Mouse (Mus musculus) heart, embryonic 11.5 days (tissue): ENCODE data around the gene Hpcal4. TPM values are rescaled to one million over a fixed set of nuclear protein-coding genes. Genes with fewer than 3 reads are reported as not detected.
A peak's percentile ranks its signal among the peaks of the same experiment; 100 is the strongest.

Experiments
- ATAC-seq: fragments of 200-750 bp; cut with Nextera tagmentation; replicated peaks from 2 replicates; pipeline ENCODE4 v1.8.0; 2017; ENCODE audit warnings: moderate library complexity; ENCODE audit not compliant: insufficient number of reproducible peaks, low FRiP score, low TSS enrichment
- H3K27ac ChIP-seq: fragments of 300-500 bp; sonication (generic); 2 replicates; pipeline ENCODE4 v1.5.1; 2014; ENCODE audit warnings: mild to moderate bottlenecking, low read depth, low read length
- H3K27me3 ChIP-seq: fragments of 300-500 bp; sonication (generic); 2 replicates; pipeline ENCODE4 v1.6.1; 2014; ENCODE audit warnings: mild to moderate bottlenecking, low read length, mixed read lengths; ENCODE audit not compliant: control insufficient read depth, insufficient read depth
- H3K36me3 ChIP-seq: fragments of 300-500 bp; sonication (generic); 2 replicates; pipeline ENCODE4 v1.6.1; 2014; ENCODE audit warnings: mild to moderate bottlenecking, low read length, moderate library complexity, mixed read lengths; ENCODE audit not compliant: control insufficient read depth, insufficient read depth
- H3K4me1 ChIP-seq: fragments of 300-500 bp; sonication (generic); 2 replicates; pipeline ENCODE4 v1.6.1; 2014; ENCODE audit warnings: low read length; ENCODE audit not compliant: control insufficient read depth, insufficient read depth
- H3K4me2 ChIP-seq: fragments of 300-500 bp; sonication (generic); 2 replicates; pipeline ENCODE4 v1.6.1; 2014; ENCODE audit warnings: mild to moderate bottlenecking, moderate library complexity
- H3K4me3 ChIP-seq: fragments of 300-500 bp; sonication (generic); 2 replicates; pipeline ENCODE4 v1.5.1; 2014; ENCODE audit warnings: low read depth, low read length
- H3K9ac ChIP-seq: fragments of 300-500 bp; sonication (generic); 2 replicates; pipeline ENCODE4 v1.6.1; 2014; ENCODE audit warnings: mild to moderate bottlenecking, low read depth, low read length, moderate library complexity
- H3K9me3 ChIP-seq: fragments of 300-500 bp; sonication (generic); replicated peaks from 2 replicates; pipeline ENCODE4 v1.6.1; 2016; ENCODE audit warnings: low read length; ENCODE audit not compliant: control insufficient read depth
- WGBS: fragments of 180-500 bp; shearing (Covaris S2); extraction: QIAGEN DNeasy Blood & Tissue Kit; methylation state at CpG from one replicate; pipeline ENCODE4 v1.1.7; 2014; ENCODE audit not compliant: insufficient replicate concordance; 5-methylcytosine and 5-hydroxymethylcytosine counted together
- polyA plus RNA-seq: library from polyadenylated mRNA; unstranded; fragments of >200 nt; fragmentation: Nextera tagmentation; extraction: Ambion mirVana; gene quantifications from 2 replicates; pipeline ENCODE4 v1.2.1, GENCODE M21; 2014

The Hpcal4 gene
- polyA plus RNA-seq, 1 experiment from 2014 or later = 1.9 TPM

DNA sequence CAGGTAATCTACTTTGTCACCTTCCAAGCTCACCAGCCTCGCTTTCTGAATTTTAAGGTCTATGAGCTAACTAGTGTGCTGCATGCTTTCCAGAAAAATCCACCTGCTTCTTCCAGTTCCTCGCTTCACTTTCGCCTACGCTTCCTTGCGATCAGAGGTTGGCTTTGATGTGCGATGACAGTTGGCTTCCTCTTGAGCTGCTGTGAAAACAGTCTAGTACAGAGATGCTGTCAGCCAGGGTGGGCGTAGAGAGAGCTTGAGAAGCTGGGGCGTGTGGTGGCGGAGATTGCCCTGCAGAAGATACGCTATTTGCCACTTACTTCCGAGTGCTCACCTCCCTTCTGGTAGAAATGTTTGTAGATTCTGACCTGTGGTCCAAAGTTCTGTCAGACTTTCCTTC, 9.3 kb downstream of the Hpcal4 start:
- WGBS = 50% methylated on average over 11 of the region's 11 CpGs
- H3K36me3 ChIP-seq = no peaks in the 10 kb centered on the region
- H3K4me1 ChIP-seq = no peaks in the 10 kb centered on the region
- H3K27me3 ChIP-seq = peaks cover 67% of the 10 kb centered on the region
- ATAC-seq = no peak
- no peak overlapping the region for H3K27ac ChIP-seq
- H3K9me3 ChIP-seq = no peaks in the 10 kb centered on the region
- H3K4me3 ChIP-seq = no peak overlapping the region
- H3K4me2 ChIP-seq = no peak overlapping the region
- H3K9ac ChIP-seq = no peak overlapping the region

DNA sequence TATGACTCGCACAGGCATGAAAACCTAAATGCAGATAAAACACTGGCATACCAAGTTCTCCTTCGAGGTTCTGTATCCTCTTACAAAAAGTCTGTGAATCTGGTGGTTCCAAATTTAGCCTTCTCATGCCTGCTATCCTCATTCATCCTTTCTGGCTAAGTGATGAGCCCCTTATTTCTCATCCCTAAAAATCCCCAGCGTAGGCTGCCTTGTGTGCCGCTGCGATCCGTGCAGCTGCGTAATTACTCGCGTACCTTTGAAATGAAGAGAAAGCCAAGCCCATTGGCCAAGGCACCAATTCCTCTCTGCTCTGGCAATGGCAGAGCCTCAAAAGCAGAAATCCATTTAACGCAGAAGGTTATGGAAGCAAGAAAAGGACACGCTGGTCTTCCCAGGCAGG, 10.8 kb downstream of the Hpcal4 start:
- Histone ChIP-seq H3K27me3 (peaks cover 71% of the 10 kb centered on the region), H3K9me3 (no peaks in the 10 kb centered on the region), H3K4me2 (no peak overlapping the region), H3K4me3 (no peak overlapping the region), H3K4me1 (no peaks in the 10 kb centered on the region), H3K27ac (no peak overlapping the region), H3K36me3 (no peaks in the 10 kb centered on the region), H3K9ac (no peak overlapping the region)
- ATAC-seq = no peak
- WGBS = 87% methylated on average over 11 of the region's 11 CpGs

- Histone ChIP-seq H3K4me3 (no peak overlapping the region), H3K27me3 (peaks cover 72% of the 10 kb centered on the region), H3K4me2 (no peak overlapping the region), H3K27ac (no peak overlapping the region), H3K36me3 (no peaks in the 10 kb centered on the region), H3K9me3 (no peaks in the 10 kb centered on the region), H3K4me1 (peaks cover 4% of the 10 kb centered on the region), H3K9ac (no peak overlapping the region)
- no peak for ATAC-seq
- WGBS = 33% methylated on average over 6 of the region's 6 CpGs
Observed at GRCm38 (mm10) chr4:123196695-123197094, 13.7 kb downstream of the Hpcal4 start.

GRCm38 (mm10) chr4:123200771-123201185, 17.8 kb downstream of the Hpcal4 start:
- H3K4me3 ChIP-seq = peak overlapping the region; percentile 48
- no peaks in the 10 kb centered on the region for H3K36me3 ChIP-seq
- peak overlapping the region; percentile 65; the same call in 1 of the 2 replicates for H3K9ac ChIP-seq
- peaks cover 58% of the 10 kb centered on the region for H3K27me3 ChIP-seq
- peaks cover 11% of the 10 kb centered on the region for H3K4me1 ChIP-seq
- H3K27ac ChIP-seq = no peak overlapping the region
- WGBS = under 1% methylated on average over 15 of the region's 15 CpGs
- peak; percentile 39; the same call in 1 of the 2 replicates for ATAC-seq
- H3K9me3 ChIP-seq = no peaks in the 10 kb centered on the region
- H3K4me2 ChIP-seq = peak overlapping the region; percentile 88

GRCm38 (mm10) chr4:123201186-123202093, 18.4 kb downstream of the Hpcal4 start, which contains the start of gene Nt5c1a:
Gene Nt5c1a (plus strand): TSS chr4:123201504.
- no peaks in the 10 kb centered on the region for H3K36me3 ChIP-seq
- WGBS = 1% methylated on average over 58 of the region's 58 CpGs
- peak within 1 kb of the TSS; percentile 88 for H3K4me2 ChIP-seq
- H3K9ac ChIP-seq = peak within 1 kb of the TSS; percentile 65
- peaks cover 11% of the 10 kb centered on the region for H3K4me1 ChIP-seq
- no peaks in the 10 kb centered on the region for H3K9me3 ChIP-seq
- no peak for ATAC-seq
- H3K4me3 ChIP-seq = peak within 1 kb of the TSS; percentile 48
- H3K27me3 ChIP-seq = peaks cover 52% of the 10 kb centered on the region
- no peak within 1 kb of the TSS for H3K27ac ChIP-seq

DNA sequence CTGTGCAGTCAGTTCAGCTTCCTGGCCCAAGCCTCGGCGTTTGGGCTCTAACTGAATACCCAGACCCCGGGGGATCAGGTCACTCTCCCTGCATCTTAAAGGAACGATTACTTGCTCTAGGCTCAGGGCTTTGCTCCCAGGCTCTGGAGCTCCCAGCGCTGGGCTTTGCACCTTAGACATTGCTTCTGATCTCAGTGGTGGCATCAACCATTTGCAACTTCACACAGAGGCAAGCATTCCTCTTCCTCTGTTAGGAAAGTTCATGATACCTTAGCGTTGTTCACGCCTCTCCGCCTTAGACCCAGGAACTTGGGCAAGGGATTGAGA, 19.0 kb downstream of the Hpcal4 start:
- H3K36me3 ChIP-seq = no peaks in the 10 kb centered on the region
- WGBS = 14% methylated on average over 8 of the region's 8 CpGs
- H3K9ac ChIP-seq = no peak overlapping the region
- peaks cover 51% of the 10 kb centered on the region for H3K27me3 ChIP-seq
- no peaks in the 10 kb centered on the region for H3K9me3 ChIP-seq
- no peak for ATAC-seq
- peak overlapping the region; percentile 88 for H3K4me2 ChIP-seq
- peaks cover 11% of the 10 kb centered on the region for H3K4me1 ChIP-seq
- H3K27ac ChIP-seq = no peak overlapping the region
- peak overlapping the region; percentile 48 for H3K4me3 ChIP-seq

GRCm38 (mm10) chr4:123207337-123207736, 24.3 kb downstream of the Hpcal4 start:
- 76% methylated on average over 5 of the region's 5 CpGs for WGBS
- Histone ChIP-seq H3K4me3 (no peak overlapping the region), H3K9me3 (no peaks in the 10 kb centered on the region), H3K27me3 (peaks cover 25% of the 10 kb centered on the region), H3K9ac (no peak overlapping the region), H3K4me2 (no peak overlapping the region), H3K36me3 (no peaks in the 10 kb centered on the region), H3K27ac (no peak overlapping the region), H3K4me1 (peaks cover 3% of the 10 kb centered on the region; the same call in 1 of the 2 replicates)
- ATAC-seq = no peak

GRCm38 (mm10) chr4:123210996-123211395, 28.0 kb downstream of the Hpcal4 start:
- no peaks in the 10 kb centered on the region for H3K9me3 ChIP-seq
- ATAC-seq = no peak
- WGBS = 49% methylated on average over 8 of the region's 8 CpGs

More at GRCm38 (mm10) chr4:123210996-123211395, 28.0 kb downstream of the Hpcal4 start:
- Histone ChIP-seq H3K9ac (no peak overlapping the region), H3K4me1 (no peaks in the 10 kb centered on the region), H3K27ac (no peak overlapping the region), H3K4me3 (no peak overlapping the region), H3K4me2 (no peak overlapping the region), H3K36me3 (no peaks in the 10 kb centered on the region), H3K27me3 (peaks cover 27% of the 10 kb centered on the region; the same call in 1 of the 2 replicates)
